Mouse (Mus musculus) liver, adult 2 months (tissue): Measurements from ENCODE around the gene Dhrs4.

ENCODE experiments used
- CTCF ChIP-seq: fragments of 200-500 bp; IDR thresholded peaks from 2 replicates; pipeline ENCODE4 v1.5.1; 2011; ENCODE audit warnings: low read depth, low read length, control low read depth
- POLR2A ChIP-seq: fragments of 200-500 bp; IDR thresholded peaks from 2 replicates; pipeline ENCODE4 v1.6.1; 2011; ENCODE audit warnings: low read length, control low read depth; ENCODE audit not compliant: insufficient read depth; ENCODE audit errors: extremely low read depth

GRCm38 (mm10) chr14:55430255-55430654 lies 48.3 kb upstream of the Dhrs4 start:
- TF ChIP-seq CTCF, result no peak
- no peak for TF ChIP-seq POLR2A
